Mouse (Mus musculus): Measurements from ENCODE around the gene Olfr1131. TPM values are rescaled to one million over a fixed set of nuclear protein-coding genes. Genes with fewer than 3 reads are reported as not detected.
"Not testable (repeated sequence)": the region's sequence is repeated elsewhere in the genome, so short reads cannot be mapped to it uniquely, and the experiment has no call there.

Olfr1131 gene
- not detected for total RNA-seq (2021)
- long read RNA-seq, experiment 1, result 0 reads
- long read RNA-seq, experiment 2, result 0 reads

GRCm38 (mm10) chr2:87626804-87627203, at the start of gene Olfr1131:
Gene Olfr1131, plus strand, starts transcription at chr2:87627104.
- H3K4me3 ChIP-seq, result no peak within 1 kb of the TSS
- no peak for TF ChIP-seq CTCF (IDR thresholded peaks at IDR 0.05)
- intact Hi-C loops (cut with DNase I), result no loop called here
- DNase-seq (ENCODE audit: extremely low spot score in 1 of 2, low spot score in 2 of 2), result no peak
- no peak within 1 kb of the TSS for H3K27ac ChIP-seq

GRCm38 (mm10) chr2:87605912-87606311, 21.0 kb upstream of the Olfr1131 start, which contains the start of gene Olfr1130:
Gene Olfr1130, plus strand, starts transcription at chr2:87606212.
- DNase-seq (ENCODE audit: extremely low spot score in 1 of 2, low spot score in 2 of 2); H3K27ac ChIP-seq; H3K4me3 ChIP-seq; intact Hi-C loops (cut with DNase I): not testable (repeated sequence)

- no peak for TF ChIP-seq CTCF (IDR thresholded peaks at IDR 0.05)
- no peak for DNase-seq (ENCODE audit: extremely low spot score in 1 of 2, low spot score in 2 of 2)
- intact Hi-C loops (cut with DNase I), result no loop called here
- Histone ChIP-seq H3K27ac (no peak within 1 kb of the TSS), H3K4me3 (no peak within 1 kb of the TSS)
Measured at GRCm38 (mm10) chr2:87637435-87637834, 10.5 kb downstream of the Olfr1131 start, which contains the start of gene Olfr1132. Gene Olfr1132, minus strand, starts transcription at chr2:87637535.

GRCm38 (mm10) chr2:87642441-87642840, 15.5 kb downstream of the Olfr1131 start:
- intact Hi-C loops (cut with DNase I), result no loop called here
- no peak for TF ChIP-seq CTCF (IDR thresholded peaks at IDR 0.05)
- Histone ChIP-seq H3K27ac (no peak overlapping the region), H3K4me3 (no peak overlapping the region)
- no peak for DNase-seq (ENCODE audit: extremely low spot score in 1 of 2, low spot score in 2 of 2)

- DNase-seq (ENCODE audit: extremely low spot score in 1 of 2, low spot score in 2 of 2), result no peak
- no peak within 1 kb of the TSS for H3K27ac ChIP-seq
- intact Hi-C loops (cut with DNase I), result no loop called here
- no peak within 1 kb of the TSS for H3K4me3 ChIP-seq
- TF ChIP-seq CTCF (IDR thresholded peaks at IDR 0.05), result no peak
Measured at GRCm38 (mm10) chr2:87647274-87647673, 20.4 kb downstream of the Olfr1131 start, which contains the start of gene Olfr1133. Gene Olfr1133, minus strand, starts transcription at chr2:87647374.

GRCm38 (mm10) chr2:87658360-87658759, 31.5 kb downstream of the Olfr1131 start, which contains the start of gene Olfr1134:
Gene Olfr1134, minus strand, starts transcription at chr2:87658460.
- intact Hi-C loops (cut with DNase I), result no loop called here
- H3K27ac ChIP-seq, result no peak within 1 kb of the TSS
- no peak for DNase-seq (ENCODE audit: extremely low spot score in 1 of 2, low spot score in 2 of 2)
- H3K4me3 ChIP-seq, result no peak within 1 kb of the TSS
- no peak for TF ChIP-seq CTCF (IDR thresholded peaks at IDR 0.05)

GRCm38 (mm10) chr2:87673564-87673963, 46.7 kb downstream of the Olfr1131 start, which contains the start of gene Olfr1135:
Gene Olfr1135, minus strand, starts transcription at chr2:87673664.
- DNase-seq (ENCODE audit: extremely low spot score in 1 of 2, low spot score in 2 of 2), result no peak
- no peak within 1 kb of the TSS for H3K27ac ChIP-seq
- intact Hi-C loops (cut with DNase I), result no loop called here
- H3K4me3 ChIP-seq, result no peak within 1 kb of the TSS
- TF ChIP-seq CTCF (IDR thresholded peaks at IDR 0.05), result no peak

Other genes starting within 250 kb of the Olfr1131 start
- under 1 TPM in 1 of 2 experiments, not detected in 1; 0.11 TPM for gene Olfr1122, start 241.3 kb upstream of the Olfr1131 start, total RNA-seq (2021)
- not detected for gene Olfr1123, start 210.5 kb upstream of the Olfr1131 start, total RNA-seq (2021)
- not detected for gene Olfr1124, start 196.8 kb upstream of the Olfr1131 start, total RNA-seq (2021)
- not detected for gene Olfr1126, start 173.1 kb upstream of the Olfr1131 start, total RNA-seq (2021)
- gene Pramel7, start 130.0 kb upstream of the Olfr1131 start, total RNA-seq (2021), result not detected
- gene Pramel6, start 120.5 kb upstream of the Olfr1131 start, total RNA-seq (2021), result not detected
- gene Olfr153, start 95.3 kb upstream of the Olfr1131 start, total RNA-seq (2021), result under 1 TPM in 1 of 2 experiments, not detected in 1; 0.37 TPM
- not detected for gene Olfr1128, start 81.6 kb upstream of the Olfr1131 start, total RNA-seq (2021)
- gene Olfr1129, start 53.2 kb upstream of the Olfr1131 start, total RNA-seq (2021), result not detected
- not detected for gene Olfr1130, start 20.9 kb upstream of the Olfr1131 start, total RNA-seq (2021)
- gene Olfr1132, start 10.4 kb downstream of the Olfr1131 start, total RNA-seq (2021), result not detected
- not detected for gene Olfr1133, start 20.3 kb downstream of the Olfr1131 start, total RNA-seq (2021)
- not detected for gene Olfr1134, start 31.4 kb downstream of the Olfr1131 start, total RNA-seq (2021)
- not detected for gene Olfr1135, start 46.6 kb downstream of the Olfr1131 start, total RNA-seq (2021)
- not detected for gene Olfr1136, start 66.8 kb downstream of the Olfr1131 start, total RNA-seq (2021)
- gene Olfr1137, start 86.1 kb downstream of the Olfr1131 start, total RNA-seq (2021), result not detected
- gene Olfr1138, start 112.9 kb downstream of the Olfr1131 start, total RNA-seq (2021), result not detected
- gene Olfr1140, start 116.6 kb downstream of the Olfr1131 start, total RNA-seq (2021), result not detected
- gene Olfr1141, start 126.9 kb downstream of the Olfr1131 start, total RNA-seq (2021), result not detected
- gene Olfr152, start 152.4 kb downstream of the Olfr1131 start, total RNA-seq (2021), result not detected
- gene Olfr1143, start 173.5 kb downstream of the Olfr1131 start, total RNA-seq (2021), result not detected
- not detected for gene Olfr1145, start 182.7 kb downstream of the Olfr1131 start, total RNA-seq (2021)
- not detected for gene Olfr1148, start 203.4 kb downstream of the Olfr1131 start, total RNA-seq (2021)
- not detected for gene Olfr1150-ps1, start 216.9 kb downstream of the Olfr1131 start, total RNA-seq (2021)
- not detected for gene Olfr1151, start 228.8 kb downstream of the Olfr1131 start, total RNA-seq (2021)
- gene Olfr1152, start 239.4 kb downstream of the Olfr1131 start, total RNA-seq (2021), result not detected

Measured in left cerebral cortex, adult 2 months (tissue).